In genomic region chr19:32292782-32293776, GRCm38 (mm10) we compare ENCODE assay signal across 9 mouse cellular contexts.
A peak's percentile ranks its signal among the peaks of the same experiment; 100 is the strongest.
DNase-seq lines count a peak whose midpoint lies in the region; ATAC-seq and TF ChIP-seq lines count a peak whose summit lies in the region.
"Had no signal": no experiment of that assay in that cellular context is flagged by ENCODE, and none has a peak within 500 bp of the region (broad histone marks: within the 10 kb centered on the region; RNA-seq: fewer than 3 reads in every experiment).

No protein-coding gene starts in this region.

- H3K27ac ChIP-seq in heart, embryonic 14.5 days (replicated peaks in 1 of 2; ENCODE audit: control insufficient read depth in 1 of 2, insufficient read depth in 1 of 2, low read depth in 2 of 2, low read length in 2 of 2) = peak overlapping the region; percentile 65 to 79
- peak overlapping the region; percentile 79 for H3K27ac ChIP-seq in spleen, adult 2 months (ENCODE audit: insufficient read depth, low read length)
- H3K27ac ChIP-seq in intestine, embryonic 14.5 days (ENCODE audit: low read depth) = peak overlapping the region; percentile 43
- H3K27ac ChIP-seq in stomach, embryonic 15.5 days = peak overlapping the region; percentile 40; the same call in 1 of the 2 replicates
- H3K27ac ChIP-seq in hindbrain, embryonic 12.5 days = no peak overlapping the region
- H3K27ac ChIP-seq: hindbrain, embryonic 14.5 days had no signal

- TF ChIP-seq CTCF in spleen, adult 2 months (IDR thresholded peaks at IDR 0.05; ENCODE audit: extremely low read depth, insufficient read depth, insufficient read length, insufficient replicate concordance) = no peak

- H3K36me3 ChIP-seq in heart, embryonic 14.5 days (ENCODE audit: control insufficient read depth, insufficient read depth, low read length) = no peaks in the 10 kb centered on the region
- H3K36me3 ChIP-seq in spleen, adult 2 months (ENCODE audit: control insufficient read depth, insufficient read depth, low read length) = no peaks in the 10 kb centered on the region
- no peaks in the 10 kb centered on the region for H3K36me3 ChIP-seq in intestine, embryonic 14.5 days (ENCODE audit: control insufficient read depth, insufficient read depth, low read length)
- no peaks in the 10 kb centered on the region for H3K36me3 ChIP-seq in stomach, embryonic 15.5 days
- no peaks in the 10 kb centered on the region for H3K36me3 ChIP-seq in hindbrain, embryonic 12.5 days

- H3K4me1 ChIP-seq in heart, embryonic 14.5 days (ENCODE audit: control insufficient read depth in 2 of 2, insufficient read depth in 2 of 2, low read length in 2 of 2) = peaks cover 14 to 31% of the 10 kb centered on the region in 2 experiments
- peaks cover 20% of the 10 kb centered on the region for H3K4me1 ChIP-seq in spleen, adult 2 months (ENCODE audit: control insufficient read depth, insufficient read depth, insufficient read length)
- peaks cover 15% of the 10 kb centered on the region for H3K4me1 ChIP-seq in intestine, embryonic 14.5 days (replicated peaks; ENCODE audit: control insufficient read depth, insufficient read depth, low read length)
- H3K4me1 ChIP-seq in stomach, embryonic 15.5 days = peaks cover 11% of the 10 kb centered on the region
- no peaks in the 10 kb centered on the region for H3K4me1 ChIP-seq in hindbrain, embryonic 12.5 days

- no peak for ATAC-seq in heart, embryonic 14.5 days (ENCODE audit: insufficient number of reproducible peaks, insufficient read depth, low FRiP score, low read depth)
- ATAC-seq in intestine, embryonic 14.5 days (replicated peaks; ENCODE audit: low FRiP score, low TSS enrichment, low read depth) = no peak
- no peak for ATAC-seq in stomach, embryonic 15.5 days (ENCODE audit: insufficient read depth, low FRiP score, low read depth)
- no peak for ATAC-seq in hindbrain, embryonic 12.5 days (ENCODE audit: low FRiP score)

- peak overlapping the region; percentile 48; the same call in 1 of the 2 replicates for H3K9ac ChIP-seq in heart, embryonic 14.5 days (ENCODE audit: low read length)
- H3K9ac ChIP-seq in intestine, embryonic 14.5 days (ENCODE audit: low read length) = no peak overlapping the region
- H3K9ac ChIP-seq in stomach, embryonic 15.5 days = no peak overlapping the region
- H3K9ac ChIP-seq in hindbrain, embryonic 12.5 days = no peak overlapping the region
- H3K9ac ChIP-seq: hindbrain, embryonic 14.5 days had no signal

- no peaks in the 10 kb centered on the region for H3K27me3 ChIP-seq in heart, embryonic 14.5 days (ENCODE audit: control insufficient read depth, insufficient read depth, low read length)
- H3K27me3 ChIP-seq in spleen, adult 2 months (ENCODE audit: control insufficient read depth, insufficient read depth, low read length) = no peaks in the 10 kb centered on the region
- no peaks in the 10 kb centered on the region for H3K27me3 ChIP-seq in intestine, embryonic 14.5 days (replicated peaks; ENCODE audit: control insufficient read depth, insufficient read depth, low read length)
- H3K27me3 ChIP-seq in stomach, embryonic 15.5 days (replicated peaks) = no peaks in the 10 kb centered on the region
- H3K27me3 ChIP-seq in hindbrain, embryonic 12.5 days = no peaks in the 10 kb centered on the region

- DNase-seq in heart, postnatal 4 days = no peak
- DNase-seq in spleen, adult 2 months (ENCODE audit: low read depth in 1 of 2, low spot score in 2 of 2) = no peak
- no peak for DNase-seq in spleen, postnatal 36 days (ENCODE audit: low spot score in 2 of 2)
- DNase-seq in intestine, embryonic 14.5 days (ENCODE audit: low spot score) = no peak
- no peak for DNase-seq in spleen, adult 18-20 months

- H3K4me3 ChIP-seq in heart, embryonic 14.5 days (ENCODE audit: control insufficient read depth in 1 of 2, insufficient read depth in 1 of 2, low read depth in 1 of 2, low read length in 2 of 2) = 0 out of 4 replicates have a peak overlapping the region, but pooled peaks of 1 of the 2 experiments have one; percentile 0
- H3K4me3 ChIP-seq in spleen, adult 2 months (ENCODE audit: extremely low read depth, insufficient read depth, insufficient read length) = no peak overlapping the region; the same call in 1 of the 2 replicates
- H3K4me3 ChIP-seq in intestine, embryonic 14.5 days (ENCODE audit: low read depth, low read length) = no peak overlapping the region
- H3K4me3 ChIP-seq in stomach, embryonic 15.5 days (replicated peaks) = no peak overlapping the region
- H3K4me3 ChIP-seq in hindbrain, embryonic 12.5 days = no peak overlapping the region

- 66% methylated on average over 12 of the region's 12 CpGs for WGBS in heart, embryonic 14.5 days
- WGBS in spleen, adult 2 months = 47% methylated on average over 12 of the region's 12 CpGs
- 71% methylated on average over 12 of the region's 12 CpGs for WGBS in intestine, embryonic 14.5 days
- 70% methylated on average over 12 of the region's 12 CpGs for WGBS in stomach, embryonic 15.5 days
- 84% methylated on average over 12 of the region's 12 CpGs for WGBS in hindbrain, embryonic 12.5 days

- TF ChIP-seq POLR2A in spleen, adult 2 months (IDR thresholded peaks at IDR 0.05; ENCODE audit: low read depth, low read length) = no peak

- H3K9me3 ChIP-seq in heart, embryonic 14.5 days (ENCODE audit: control insufficient read depth, low read length) = no peaks in the 10 kb centered on the region
- no peaks in the 10 kb centered on the region for H3K9me3 ChIP-seq in intestine, embryonic 14.5 days (ENCODE audit: control insufficient read depth, low read length)
- no peaks in the 10 kb centered on the region for H3K9me3 ChIP-seq in stomach, embryonic 15.5 days
- no peaks in the 10 kb centered on the region for H3K9me3 ChIP-seq in hindbrain, embryonic 12.5 days (replicated peaks)

- peak overlapping the region; percentile 47 for H3K4me2 ChIP-seq in heart, embryonic 14.5 days (ENCODE audit: low read length)
- peak overlapping the region; percentile 20; the same call in 1 of the 2 replicates for H3K4me2 ChIP-seq in intestine, embryonic 14.5 days (ENCODE audit: low read length)
- no peak overlapping the region; the same call in 1 of the 2 replicates for H3K4me2 ChIP-seq in stomach, embryonic 15.5 days
- H3K4me2 ChIP-seq in hindbrain, embryonic 12.5 days (replicated peaks) = no peak overlapping the region
- H3K4me2 ChIP-seq: hindbrain, embryonic 14.5 days had no signal

Comparison
In these comparisons a context has a peak if more than half of its experiments do, and no peak if none do; other contexts are left out.
1. H3K4me2 ChIP-seq: peak in heart, embryonic 14.5 days (single experiment) and intestine, embryonic 14.5 days (single experiment); none in stomach, embryonic 15.5 days (single experiment) and hindbrain, embryonic 12.5 days (single experiment).